Mouse (Mus musculus) adrenal gland, postnatal 4 days (tissue): ENCODE measurements around the gene Pla2g6. TPM values are rescaled to one million over a fixed set of nuclear protein-coding genes. Genes with fewer than 3 reads are reported as not detected.

Source experiments
- DNase-seq, 2 experiments: peaks; one replicate each; pipeline ENCODE4 v3.0.0; 2021 to 2022; ENCODE audit warnings: low spot score in 2 of 2, mixed read lengths in 2 of 2
- total RNA-seq, 2 experiments: library from RNA; stranded (reverse); gene quantifications; 2 replicates each; pipeline ENCODE4 v1.2.3; 2021

The Pla2g6 gene
- total RNA-seq, 2 experiments from 2014 or later, result 25.3 to 28.2 TPM

DNA sequence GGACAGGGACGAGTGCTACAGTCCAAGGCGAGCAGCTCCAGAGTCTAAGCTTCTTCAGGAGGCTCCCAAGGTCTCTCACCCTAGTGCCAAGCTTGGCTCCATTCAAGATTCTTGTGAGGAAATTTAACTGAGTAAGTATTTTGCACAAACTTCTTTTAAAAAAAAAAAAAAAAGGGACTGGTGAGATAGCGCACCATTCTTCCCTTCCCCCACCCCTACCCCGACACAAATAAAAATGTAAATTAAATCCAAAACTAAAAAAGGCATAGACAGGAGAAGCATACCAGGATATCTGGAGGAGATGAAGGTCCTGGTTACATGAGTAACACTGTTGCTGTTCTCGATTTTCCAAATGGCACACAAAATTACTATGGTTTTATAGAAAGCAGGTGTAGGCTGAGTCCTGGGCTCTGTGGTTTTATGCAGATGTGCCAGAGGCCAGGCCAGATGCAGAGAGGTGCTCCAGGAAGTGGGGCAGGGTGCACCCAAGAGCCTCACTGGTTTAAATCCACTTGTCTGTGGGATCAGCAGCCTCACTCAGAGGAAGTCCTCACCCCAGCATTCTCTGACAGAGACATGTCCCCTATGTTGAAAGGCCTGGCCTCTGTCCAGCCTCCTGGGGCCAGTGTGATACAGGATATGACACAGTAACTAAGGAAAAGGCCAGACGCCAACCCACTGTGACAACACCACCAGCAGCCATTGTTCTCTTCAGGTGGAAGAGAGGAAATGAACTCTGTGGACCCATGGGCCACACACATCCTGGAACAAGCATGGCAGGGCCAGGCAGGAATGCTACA is 5.0 kb downstream of the Pla2g6 start:
- peak in 1 of 2 experiments; percentile 49 for DNase-seq

DNA sequence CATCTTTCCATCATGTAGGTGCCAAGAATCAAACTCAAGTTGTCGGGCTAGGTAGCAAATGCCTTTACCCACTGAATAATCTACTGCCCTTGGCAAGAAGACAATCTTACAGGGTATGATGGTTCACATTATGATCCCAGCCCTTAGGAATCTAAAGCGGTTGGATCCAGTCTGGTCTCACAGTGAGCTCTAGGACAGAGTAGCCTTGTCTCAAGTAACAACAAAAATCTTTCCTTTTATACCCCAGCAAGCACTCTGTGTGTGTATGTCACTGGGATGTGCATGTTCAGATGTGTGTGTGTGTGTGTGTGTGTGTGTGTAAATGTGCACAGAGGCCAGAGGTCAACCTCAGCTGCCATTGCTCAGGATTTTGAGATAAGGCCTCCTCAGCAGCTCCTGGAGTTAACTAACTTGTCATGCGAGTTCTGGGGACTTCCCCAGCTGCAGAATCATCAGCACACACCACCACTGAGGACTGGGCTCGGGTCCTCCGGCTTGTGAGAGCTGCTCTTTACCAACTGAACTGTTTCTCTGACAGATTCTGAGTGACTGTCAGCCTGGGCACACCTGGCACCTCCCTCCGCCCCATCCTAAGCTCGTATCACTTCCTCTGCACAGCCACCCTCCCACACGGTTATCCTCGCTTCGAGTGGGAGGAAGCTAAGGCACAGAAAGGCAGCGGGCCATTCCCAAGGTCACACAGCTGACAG is 5.8 kb downstream of the Pla2g6 start:
- no peak for DNase-seq

DNA sequence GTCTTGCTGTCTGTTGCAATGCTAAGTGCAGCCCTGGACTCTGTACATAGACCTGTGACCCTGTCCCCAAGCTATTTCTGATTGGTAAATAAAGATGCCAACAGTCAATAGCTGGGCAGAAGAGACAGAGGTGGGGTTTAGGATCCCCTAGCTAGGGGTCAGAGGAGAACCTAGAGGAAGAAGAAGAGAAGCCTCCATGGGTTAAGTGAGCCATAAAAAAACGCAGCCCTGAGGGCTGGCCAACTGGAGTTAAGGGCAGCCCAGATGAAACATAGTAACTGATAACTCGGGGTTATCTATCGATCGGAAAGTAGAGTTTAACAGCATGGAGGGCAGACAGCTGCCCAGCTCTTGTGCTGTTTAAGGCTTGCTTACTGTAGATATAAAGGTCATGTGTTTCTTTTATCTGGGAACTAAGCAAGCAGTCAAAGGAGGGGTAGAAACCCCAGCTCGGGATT is 6.4 kb downstream of the Pla2g6 start:
- no peak for DNase-seq

DNA sequence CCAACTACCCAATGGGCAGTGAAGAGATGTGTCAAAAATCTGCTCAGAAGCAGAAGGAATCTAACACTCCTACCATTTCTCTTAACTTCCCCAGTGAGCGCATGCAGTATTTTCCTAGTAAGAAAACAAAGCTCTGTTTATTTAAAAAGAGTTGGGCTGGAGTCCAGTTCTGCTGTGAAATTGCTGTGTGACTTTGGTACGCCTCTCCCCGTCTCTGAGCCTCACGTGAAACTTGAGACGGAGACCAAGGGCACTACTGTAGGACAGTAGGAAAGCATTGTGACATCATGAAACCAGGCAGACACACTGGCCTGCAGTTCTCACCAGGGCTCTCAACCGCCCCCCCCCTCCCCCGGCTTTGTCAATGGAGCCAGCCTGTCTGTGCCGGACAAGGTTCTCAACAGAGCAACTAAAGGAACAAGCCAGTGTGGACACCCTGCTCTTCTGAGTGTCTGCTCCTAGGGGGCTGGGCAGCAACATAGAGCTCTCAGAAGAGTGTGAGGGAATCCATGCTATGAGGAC is 14.3 kb downstream of the Pla2g6 start:
- DNase-seq, result no peak

DNA sequence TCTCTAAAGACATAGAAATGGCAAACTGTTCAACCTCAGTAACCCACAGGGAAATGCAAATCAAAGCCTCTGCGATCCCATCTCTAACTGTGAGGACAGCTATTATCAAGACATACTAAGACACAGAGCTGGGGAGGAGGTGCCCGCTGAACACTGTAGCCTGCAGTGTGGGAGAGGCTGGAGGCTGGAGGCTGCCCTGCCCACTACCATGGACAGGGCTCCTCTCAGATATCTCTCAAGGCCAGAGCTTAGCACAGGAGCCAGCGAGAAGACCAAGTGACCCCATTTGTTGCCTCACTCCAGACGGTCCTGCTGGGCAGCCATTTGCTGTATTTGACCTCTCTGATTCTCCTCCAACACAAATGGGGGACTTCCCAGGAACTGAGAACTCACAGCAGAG is 20.3 kb downstream of the Pla2g6 start:
- DNase-seq, result no peak

DNA sequence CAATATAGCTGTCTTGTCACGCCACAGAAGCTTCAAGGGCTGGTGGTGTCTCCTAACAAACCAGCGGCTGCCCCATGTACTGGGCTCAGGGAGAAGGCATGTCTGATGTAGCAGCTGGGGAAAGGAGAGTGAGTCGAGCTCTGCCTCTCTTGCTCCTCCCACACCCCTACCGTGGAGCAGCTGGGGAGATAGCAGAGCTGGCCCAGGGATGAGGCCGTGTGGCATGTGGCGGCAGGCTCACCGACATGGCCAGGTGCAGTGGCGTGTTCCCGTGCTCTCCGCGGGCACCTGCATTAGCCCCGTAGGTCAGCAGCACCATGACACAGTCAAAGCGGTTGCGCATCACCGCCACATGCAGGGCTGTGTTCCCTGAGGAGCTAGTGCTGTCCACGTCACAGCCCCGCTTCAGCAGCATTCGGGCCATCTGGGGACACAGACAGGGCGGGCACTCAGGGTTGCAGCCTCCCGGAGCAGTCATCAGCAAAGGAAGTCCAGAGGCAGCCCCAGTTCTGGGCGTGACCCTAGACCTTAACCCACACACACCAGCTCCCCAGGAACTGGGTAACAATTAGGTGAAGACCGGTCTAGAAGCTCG is 22.1 kb downstream of the Pla2g6 start:
- DNase-seq, result no peak

DNA sequence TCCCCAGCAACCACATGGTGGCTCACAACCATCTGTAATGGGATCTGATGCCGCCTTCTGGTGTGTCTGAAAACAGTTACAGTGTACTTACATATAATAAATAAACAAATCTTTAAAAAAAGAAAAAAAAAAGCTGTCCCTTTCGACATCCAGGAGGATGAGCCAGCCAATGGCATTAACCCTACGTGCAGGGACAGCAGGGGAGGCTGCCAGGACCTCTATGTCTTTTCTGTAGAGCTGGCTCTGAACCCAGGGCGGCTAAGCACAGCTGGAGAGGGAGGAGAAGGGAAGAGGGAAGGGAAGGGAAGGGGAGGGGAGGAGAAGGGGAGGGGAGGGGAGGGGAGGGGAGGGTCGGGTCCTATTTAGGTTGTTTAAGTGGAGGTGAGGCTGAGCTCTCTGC is 23.4 kb downstream of the Pla2g6 start:
- no peak for DNase-seq

DNA sequence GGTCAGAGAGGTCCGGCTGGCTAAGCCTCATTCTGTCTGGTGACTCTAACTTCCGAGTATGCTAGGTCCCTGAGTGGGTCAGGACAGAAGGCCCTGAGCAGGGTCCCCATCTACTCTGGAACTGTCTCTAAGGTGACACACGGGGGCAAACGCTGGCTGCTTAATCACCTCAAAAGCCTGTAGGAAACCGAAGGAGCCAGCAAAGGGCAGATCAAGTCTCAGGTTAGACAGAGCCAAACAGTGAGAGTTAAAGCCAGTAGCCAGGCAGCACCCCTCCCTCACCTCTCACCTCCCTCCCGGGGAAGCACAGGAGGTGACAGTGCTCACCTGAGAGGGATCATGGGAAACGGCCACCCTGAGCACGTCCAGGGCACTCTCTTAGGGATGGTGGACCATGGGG is 24.5 kb downstream of the Pla2g6 start:
- no peak for DNase-seq

DNA sequence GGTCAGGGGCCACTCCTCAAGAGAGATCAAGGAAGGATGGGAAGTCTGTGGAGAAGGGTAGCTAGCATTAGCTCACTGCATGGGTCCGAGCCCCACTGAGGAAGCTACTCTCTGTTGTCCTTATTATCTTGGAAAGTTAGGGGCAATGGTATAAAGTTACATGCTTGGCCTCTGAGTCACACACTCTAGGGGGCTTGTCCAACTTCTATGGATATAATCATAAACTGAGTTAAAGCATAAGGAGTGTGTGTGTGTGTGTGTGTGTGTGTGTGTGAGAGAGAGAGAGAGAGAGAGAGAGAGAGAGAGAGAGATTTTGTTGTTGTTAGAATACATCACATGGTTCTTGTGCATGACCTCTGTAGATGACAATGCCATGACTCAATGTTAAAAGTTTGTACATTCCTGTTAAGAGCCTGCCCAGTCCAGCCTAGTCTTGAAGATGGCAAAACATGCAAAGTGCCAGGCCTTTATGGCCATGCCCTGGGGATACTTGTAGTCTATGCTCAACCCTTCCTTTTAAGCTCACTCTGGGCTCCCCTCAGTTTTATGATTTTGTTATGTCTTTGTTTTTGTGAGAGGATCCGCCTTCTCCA is 28.5 kb downstream of the Pla2g6 start:
- no peak for DNase-seq

DNA sequence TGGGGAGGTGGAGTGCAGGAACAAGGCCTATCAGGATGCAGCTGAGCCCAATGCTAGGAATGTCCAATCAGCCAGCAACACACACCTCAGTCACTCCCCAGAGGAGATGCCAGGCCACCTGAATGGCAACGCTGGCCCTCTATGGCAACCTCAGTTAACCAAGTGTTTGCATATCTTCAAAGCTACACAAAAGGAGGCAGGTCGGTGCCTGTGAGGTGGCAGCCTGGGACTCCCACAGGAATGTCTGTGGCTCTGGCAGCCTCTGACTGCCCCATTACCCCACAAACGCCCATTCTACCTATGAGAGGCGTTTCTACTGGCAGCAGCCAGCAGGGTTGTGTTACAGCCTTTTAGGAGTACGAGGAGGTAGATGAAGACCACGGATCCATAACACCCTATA is 29.6 kb downstream of the Pla2g6 start:
- DNase-seq, result no peak

DNA sequence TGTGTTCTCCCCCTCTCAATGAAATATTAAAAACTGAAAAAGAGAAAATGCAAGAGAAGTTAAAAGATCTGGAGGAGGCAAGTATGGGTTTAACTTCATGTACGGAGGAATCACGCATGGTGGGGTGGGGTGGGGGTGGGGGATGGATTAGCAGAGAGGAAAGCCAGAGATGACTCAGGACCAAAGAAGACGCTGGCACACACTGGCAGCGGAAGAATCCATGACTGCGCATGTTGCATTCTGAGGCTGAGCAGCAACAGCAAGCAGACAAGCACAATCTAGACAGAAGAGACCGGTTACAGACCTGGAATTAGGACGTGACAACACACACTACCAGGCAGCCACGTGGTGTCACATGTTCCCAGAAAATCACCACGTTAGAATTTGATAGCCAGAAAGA is 35.4 kb downstream of the Pla2g6 start:
- DNase-seq, result no peak

DNA sequence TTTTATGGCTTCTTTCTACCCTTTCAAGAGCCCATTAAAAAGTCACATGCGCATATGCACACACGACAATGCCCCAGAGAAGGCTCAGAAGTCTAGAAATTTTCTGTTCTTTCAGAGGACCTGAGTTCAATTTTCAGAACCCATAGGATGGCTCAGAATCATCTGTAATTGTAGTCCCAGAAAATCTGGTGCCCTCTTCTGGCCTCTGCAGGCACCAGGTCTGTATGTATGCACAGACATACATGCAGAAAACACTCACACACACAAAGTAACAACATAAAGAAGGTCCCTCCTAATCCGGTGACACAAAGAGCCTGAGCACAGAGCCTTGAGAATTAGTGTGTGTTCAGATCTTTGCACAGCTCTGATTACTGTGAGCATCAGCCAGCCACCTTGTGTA is 37.9 kb downstream of the Pla2g6 start:
- no peak for DNase-seq

DNA sequence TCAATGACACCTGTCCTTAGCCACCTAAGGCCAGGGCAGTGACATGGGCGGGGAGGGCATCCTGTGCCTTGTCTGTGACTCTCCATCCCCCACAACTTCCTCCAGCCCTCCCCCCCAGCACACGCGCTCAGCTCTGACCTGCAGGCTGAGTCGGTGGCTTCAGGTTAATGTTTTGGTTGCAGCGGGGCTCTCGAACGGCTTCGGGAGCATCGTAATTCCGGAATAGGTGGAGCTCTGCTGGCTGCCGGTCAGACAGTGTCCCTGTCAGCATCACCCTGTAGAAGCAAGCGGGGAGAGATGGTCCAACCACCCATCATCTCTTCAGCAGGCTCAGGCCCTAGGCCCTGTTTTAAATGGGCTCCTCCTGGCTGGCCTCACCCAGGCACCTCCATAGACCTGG is 38.7 kb downstream of the Pla2g6 start:
- DNase-seq, result no peak

DNA sequence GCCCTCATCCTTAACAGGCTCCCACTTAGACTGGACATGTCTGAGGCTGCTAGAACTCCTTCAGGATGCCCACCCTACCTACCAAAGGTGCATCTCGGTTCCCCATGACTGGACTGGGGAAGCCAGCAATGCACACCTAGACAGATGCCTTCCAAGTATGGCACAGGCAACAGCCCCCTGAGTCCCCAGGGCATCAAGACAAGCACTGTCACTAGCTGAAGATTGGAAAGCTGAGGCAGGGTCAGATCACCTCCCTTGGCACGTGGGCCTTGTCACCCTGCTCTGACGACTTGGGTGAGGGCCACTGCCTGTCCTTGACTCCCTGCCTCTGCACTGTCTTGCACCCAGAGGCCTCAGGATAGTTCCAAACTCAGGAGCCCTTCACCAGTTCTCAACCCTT is 39.8 kb downstream of the Pla2g6 start:
- no peak for DNase-seq

DNA sequence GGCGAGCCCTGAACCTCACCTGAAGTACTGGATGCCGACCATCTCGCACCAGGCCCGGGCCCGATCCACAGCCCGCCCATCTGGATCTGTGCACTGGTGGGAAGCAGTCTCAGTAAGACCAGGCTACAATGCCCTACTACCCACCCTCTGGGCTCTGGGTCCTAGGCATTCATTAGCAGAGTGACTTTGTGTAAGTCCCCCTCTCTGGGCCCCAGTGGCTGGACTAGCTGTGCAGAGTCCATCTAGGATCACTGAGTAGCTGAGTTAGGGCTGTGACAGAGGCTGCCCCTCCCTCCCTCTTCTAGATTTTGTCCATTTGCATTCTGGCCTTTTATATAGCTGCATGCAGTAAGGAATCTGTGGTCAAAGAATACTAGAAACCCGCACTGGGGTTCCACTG is 41.1 kb downstream of the Pla2g6 start:
- DNase-seq, result no peak

DNA sequence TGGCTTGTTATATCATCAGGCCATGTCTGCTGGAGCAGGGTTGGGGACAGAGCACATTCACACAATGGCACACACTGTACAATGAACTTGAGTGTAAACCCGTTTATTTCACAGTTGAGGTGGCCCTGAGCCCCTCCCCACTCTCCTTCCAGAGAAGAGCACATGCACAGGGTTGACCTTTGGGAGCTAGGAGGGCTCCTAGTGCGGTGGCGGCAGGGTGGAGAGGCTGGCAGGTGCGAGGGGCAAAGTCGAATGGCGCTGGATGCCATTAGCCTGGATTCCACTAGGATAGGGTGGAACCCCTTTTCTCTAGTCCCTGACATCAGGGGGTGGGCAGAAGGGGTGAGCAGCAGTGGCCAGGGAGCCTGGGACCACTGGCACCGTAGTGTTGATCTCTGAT is 42.0 kb downstream of the Pla2g6 start:
- DNase-seq, result no peak

DNA sequence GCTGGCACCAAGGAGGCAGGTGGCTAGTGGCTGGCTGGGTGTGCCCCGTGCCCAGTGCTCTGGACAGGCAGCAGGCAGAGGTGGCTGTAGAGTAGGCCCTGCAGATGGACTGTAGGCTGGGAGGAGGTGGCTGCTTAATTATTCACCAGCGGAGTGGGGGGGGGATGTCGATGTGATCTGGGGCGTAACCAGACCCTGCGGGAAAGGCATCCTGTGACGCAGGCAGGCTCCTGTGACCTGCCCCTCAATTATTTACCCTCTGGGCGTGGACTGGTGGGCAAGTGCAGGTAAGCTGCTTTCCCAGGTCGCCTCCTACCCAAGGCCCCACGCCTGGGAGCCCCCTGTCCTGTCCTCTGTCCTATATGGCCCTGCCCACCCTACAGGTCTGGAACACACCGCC is 42.8 kb downstream of the Pla2g6 start, which contains the start of gene Baiap2l2:
Gene Baiap2l2 (minus strand): TSS at position 139 of the 400 bp plus-strand sequence.
- DNase-seq, result no peak

DNA sequence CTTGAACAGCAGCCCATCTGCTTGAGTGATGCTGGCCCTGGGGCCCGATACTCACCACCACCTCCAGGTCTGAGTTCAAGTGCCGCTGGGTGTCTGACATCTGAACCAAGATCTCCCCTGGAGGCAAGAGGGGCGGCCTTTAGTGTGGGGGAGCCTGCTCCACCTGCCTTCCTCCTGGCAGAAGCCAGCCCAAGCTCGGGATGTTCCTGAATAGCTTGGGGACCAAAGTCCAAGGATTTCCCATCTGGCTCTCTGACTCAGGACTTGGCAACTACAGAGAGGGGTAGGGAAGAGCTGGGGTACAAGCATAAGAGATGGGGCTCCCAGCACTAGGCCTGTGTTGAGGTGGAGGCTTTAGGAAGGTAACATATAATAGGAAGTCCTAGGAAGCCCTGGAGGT is 44.8 kb downstream of the Pla2g6 start:
- DNase-seq, result no peak

DNA sequence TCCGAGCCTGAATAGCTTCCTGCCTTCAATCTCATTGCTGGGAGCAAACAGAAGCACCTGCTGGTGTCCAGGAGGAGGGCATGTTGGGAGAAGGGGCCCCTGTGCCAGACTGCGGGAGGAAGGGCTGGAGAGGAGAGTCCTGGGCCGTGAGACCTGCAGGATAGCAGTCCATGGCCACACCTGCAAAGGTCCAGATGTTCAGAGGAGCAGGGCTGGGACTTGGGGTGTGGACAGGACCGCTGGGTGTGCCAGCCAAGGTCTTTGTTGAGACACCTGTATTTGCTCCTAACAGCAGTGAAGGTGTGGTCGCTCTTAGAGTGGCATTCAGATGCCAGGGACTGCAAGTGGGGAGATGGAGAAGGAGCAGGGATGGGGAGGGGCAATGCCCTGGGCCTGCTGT is 45.8 kb downstream of the Pla2g6 start:
- no peak for DNase-seq

DNA sequence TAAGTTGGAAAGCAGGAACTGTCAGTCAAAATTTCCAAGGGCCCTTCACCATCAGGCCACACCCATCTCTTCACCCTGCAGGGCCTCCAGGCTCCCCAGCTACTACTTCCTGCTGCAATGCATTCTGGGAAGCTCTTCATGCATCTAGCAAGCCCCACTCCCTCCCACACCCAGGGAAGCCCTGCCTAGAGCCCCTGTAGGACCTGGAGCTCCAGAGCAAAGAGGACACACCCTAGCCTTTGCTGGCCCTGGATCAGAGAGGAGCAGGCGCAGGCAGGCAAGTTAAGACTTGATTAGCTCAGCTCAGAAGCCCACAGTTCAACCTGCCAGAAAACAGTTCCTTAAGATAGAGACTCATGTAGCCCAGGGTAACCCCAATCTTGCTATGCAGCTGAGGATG is 46.8 kb downstream of the Pla2g6 start:
- DNase-seq, result no peak

DNA sequence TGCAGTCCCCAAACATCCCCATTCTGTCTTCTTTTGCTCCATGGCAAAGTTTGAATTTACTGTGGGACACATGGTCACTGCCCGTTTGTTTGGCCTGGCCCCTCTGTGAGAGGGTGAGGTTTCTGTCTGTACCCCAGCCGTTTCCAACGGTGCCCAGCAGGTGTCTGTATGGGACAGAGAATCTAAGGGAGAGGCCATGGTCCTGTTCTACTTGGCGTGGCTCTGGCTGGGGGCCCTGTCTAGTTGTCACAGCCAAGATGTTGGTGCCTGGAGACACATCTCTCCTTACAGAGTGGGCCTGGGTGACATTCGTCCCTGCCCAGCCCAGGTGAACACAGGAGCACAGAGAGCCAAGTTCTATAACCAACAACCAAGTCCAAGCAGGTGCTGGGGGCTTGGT is 47.3 kb downstream of the Pla2g6 start:
- no peak for DNase-seq

DNA sequence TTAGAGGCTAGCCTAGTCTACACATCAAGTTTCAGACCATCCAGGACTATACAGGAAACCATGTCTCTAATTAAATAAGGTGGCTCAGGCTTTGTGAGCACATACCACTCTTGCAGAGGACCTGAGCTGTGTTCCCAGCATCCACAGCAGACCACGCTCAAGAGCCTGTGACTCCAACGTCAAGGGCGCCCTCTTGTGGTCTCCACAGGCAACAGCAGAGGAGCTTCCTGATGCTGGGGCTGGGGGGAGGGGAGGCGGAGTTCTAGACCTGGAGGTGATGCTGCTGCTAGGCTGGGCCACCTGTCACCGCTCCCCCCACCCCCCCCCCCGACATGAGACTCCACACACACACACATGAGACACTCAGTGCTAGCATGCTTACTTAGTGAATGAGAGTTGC is 48.0 kb downstream of the Pla2g6 start:
- no peak for DNase-seq
